Mouse (Mus musculus): ENCODE measurements around the gene Ppp6r2. TPM values are rescaled to one million over a fixed set of nuclear protein-coding genes. Genes with fewer than 3 reads are reported as not detected.

Ppp6r2 gene
- polyA plus RNA-seq, 1 experiment = 29.1 TPM

GRCm38 (mm10) chr15:89308406-89309139 lies 97.2 kb downstream of the Ppp6r2 start:
- DNase-seq (ENCODE audit: low spot score) = no peak

- DNase-seq (ENCODE audit: low spot score) = no peak
Observed at GRCm38 (mm10) chr15:89309962-89310498, 98.7 kb downstream of the Ppp6r2 start.

GRCm38 (mm10) chr15:89313359-89313758 lies 102.0 kb downstream of the Ppp6r2 start:
- no peak for DNase-seq (ENCODE audit: low spot score)

- DNase-seq (ENCODE audit: low spot score) = no peak
Observed at GRCm38 (mm10) chr15:89314107-89314506, 102.8 kb downstream of the Ppp6r2 start.

- DNase-seq (ENCODE audit: low spot score) = no peak
Observed at GRCm38 (mm10) chr15:89314511-89315189, 103.3 kb downstream of the Ppp6r2 start.

- DNase-seq (ENCODE audit: low spot score) = peak; percentile 95
Observed at GRCm38 (mm10) chr15:89315190-89315731, 103.9 kb downstream of the Ppp6r2 start, which contains the start of gene Sbf1. Gene Sbf1 (minus strand): TSS chr15:89315311.

- no peak for DNase-seq (ENCODE audit: low spot score)
Observed at GRCm38 (mm10) chr15:89316146-89316545, 104.8 kb downstream of the Ppp6r2 start.

GRCm38 (mm10) chr15:89321264-89321663 lies 109.9 kb downstream of the Ppp6r2 start:
- no peak for DNase-seq (ENCODE audit: low spot score)

- no peak for DNase-seq (ENCODE audit: low spot score)
Observed at GRCm38 (mm10) chr15:89322670-89323522, 111.5 kb downstream of the Ppp6r2 start, which contains the start of gene Adm2. Gene Adm2 (plus strand): TSS chr15:89322720.

GRCm38 (mm10) chr15:89323656-89324055 lies 112.3 kb downstream of the Ppp6r2 start:
- DNase-seq (ENCODE audit: low spot score) = no peak

GRCm38 (mm10) chr15:89326441-89326840 lies 115.1 kb downstream of the Ppp6r2 start:
- no peak for DNase-seq (ENCODE audit: low spot score)

GRCm38 (mm10) chr15:89334271-89334670 lies 122.9 kb downstream of the Ppp6r2 start, which contains the start of gene Miox:
Gene Miox (plus strand): TSS chr15:89334398.
- no peak for DNase-seq (ENCODE audit: low spot score)

- DNase-seq (ENCODE audit: low spot score) = no peak
Observed at GRCm38 (mm10) chr15:89334774-89335537, 123.6 kb downstream of the Ppp6r2 start.

GRCm38 (mm10) chr15:89336422-89336821 lies 125.1 kb downstream of the Ppp6r2 start:
- DNase-seq (ENCODE audit: low spot score) = no peak

Other genes starting within 250 kb of the Ppp6r2 start
- 0.01 TPM in 1 of 2 replicates, not detected in the other for gene Mlc1, start 232.5 kb upstream of the Ppp6r2 start, polyA plus RNA-seq (2012; rRNA removed)
- gene Mov10l1, start 228.6 kb upstream of the Ppp6r2 start, polyA plus RNA-seq (2012; rRNA removed) = 0.03 TPM in 1 of 2 replicates, not detected in the other
- gene Panx2, start 151.8 kb upstream of the Ppp6r2 start, polyA plus RNA-seq (2012; rRNA removed) = 0.67 and 0.78 TPM in 2 replicates
- 33.3 and 36.9 TPM in 2 replicates for gene Trabd, start 136.4 kb upstream of the Ppp6r2 start, polyA plus RNA-seq (2012; rRNA removed)
- gene Selenoo, start 122.5 kb upstream of the Ppp6r2 start, polyA plus RNA-seq (2012; rRNA removed) = 25.0 and 27.2 TPM in 2 replicates
- gene Tubgcp6, start 88.4 kb upstream of the Ppp6r2 start, polyA plus RNA-seq (2012; rRNA removed) = 15.3 and 15.4 TPM in 2 replicates
- 27.2 and 36.4 TPM in 2 replicates for gene Hdac10, start 82.9 kb upstream of the Ppp6r2 start, polyA plus RNA-seq (2012; rRNA removed)
- gene Mapk12, start 70.8 kb upstream of the Ppp6r2 start, polyA plus RNA-seq (2012; rRNA removed) = 44.5 and 49.8 TPM in 2 replicates
- 6.6 and 7.5 TPM in 2 replicates for gene Mapk11, start 61.9 kb upstream of the Ppp6r2 start, polyA plus RNA-seq (2012; rRNA removed)
- gene Plxnb2, start 30.8 kb upstream of the Ppp6r2 start, polyA plus RNA-seq (2012; rRNA removed) = 171 and 187 TPM in 2 replicates
- 16.0 and 23.8 TPM in 2 replicates for gene Dennd6b, start 15.1 kb upstream of the Ppp6r2 start, polyA plus RNA-seq (2012; rRNA removed)
- 85.7 and 112 TPM in 2 replicates for gene Sbf1, start 103.8 kb downstream of the Ppp6r2 start, polyA plus RNA-seq (2012; rRNA removed)
- gene Adm2, start 111.2 kb downstream of the Ppp6r2 start, polyA plus RNA-seq (2012; rRNA removed) = not detected in 2 replicates
- not detected in 2 replicates for gene Miox, start 122.8 kb downstream of the Ppp6r2 start, polyA plus RNA-seq (2012; rRNA removed)
- gene Lmf2, start 144.1 kb downstream of the Ppp6r2 start, polyA plus RNA-seq (2012; rRNA removed) = 15.8 and 26.7 TPM in 2 replicates
- gene Ncaph2, start 144.2 kb downstream of the Ppp6r2 start, polyA plus RNA-seq (2012; rRNA removed) = 95.7 and 112 TPM in 2 replicates
- gene Sco2, start 162.3 kb downstream of the Ppp6r2 start, polyA plus RNA-seq (2012; rRNA removed) = 18.8 and 23.2 TPM in 2 replicates
- gene Tymp, start 165.5 kb downstream of the Ppp6r2 start, polyA plus RNA-seq (2012; rRNA removed) = 1.7 and 1.8 TPM in 2 replicates
- gene Odf3b, start 167.7 kb downstream of the Ppp6r2 start, polyA plus RNA-seq (2012; rRNA removed) = 2.7 and 3.0 TPM in 2 replicates
- not detected in 2 replicates for gene Klhdc7b, start 173.4 kb downstream of the Ppp6r2 start, polyA plus RNA-seq (2012; rRNA removed)
- not detected in 2 replicates for gene Syce3, start 198.9 kb downstream of the Ppp6r2 start, polyA plus RNA-seq (2012; rRNA removed)
- 2.3 and 2.7 TPM in 2 replicates for gene Cpt1b, start 214.3 kb downstream of the Ppp6r2 start, polyA plus RNA-seq (2012; rRNA removed)
- 2.0 and 3.7 TPM in 2 replicates for gene C730034F03Rik, start 218.0 kb downstream of the Ppp6r2 start, polyA plus RNA-seq (2012; rRNA removed)
- gene Gm44502, start 218.1 kb downstream of the Ppp6r2 start, polyA plus RNA-seq (2012; rRNA removed) = 0.06 TPM in 2 replicates
- gene Chkb, start 218.4 kb downstream of the Ppp6r2 start, polyA plus RNA-seq (2012; rRNA removed) = 73.2 and 85.8 TPM in 2 replicates
- 0.25 and 0.32 TPM in 2 replicates for gene Mapk8ip2, start 242.4 kb downstream of the Ppp6r2 start, polyA plus RNA-seq (2012; rRNA removed)

Data from urinary bladder, adult 2 months (tissue).